Mouse (Mus musculus) liver, embryonic 11.5 days (tissue): ENCODE results near the gene Pacsin1. TPM values are rescaled to one million over a fixed set of nuclear protein-coding genes. Genes with fewer than 3 reads are reported as not detected.

ENCODE experiments used
- ATAC-seq: fragments of 200-750 bp; cut with Nextera tagmentation; replicated peaks from 2 replicates; pipeline ENCODE4 v1.8.0; 2017; ENCODE audit warnings: moderate number of reproducible peaks, mild to moderate bottlenecking, moderate TSS enrichment, moderate library complexity; ENCODE audit not compliant: low FRiP score
- DNase-seq: peaks from one replicate; pipeline ENCODE4 v3.0.0-alpha.2; 2017; ENCODE audit warnings: low spot score
- H3K27ac ChIP-seq: fragments of 300-500 bp; sonication (generic); 2 replicates; pipeline ENCODE4 v1.5.1; 2014; ENCODE audit warnings: mild to moderate bottlenecking, low read depth, low read length, control low read depth
- H3K27me3 ChIP-seq: fragments of 300-500 bp; sonication (generic); replicated peaks from 2 replicates; pipeline ENCODE4 v1.6.1; 2014; ENCODE audit warnings: low read length, mixed read lengths; ENCODE audit not compliant: control insufficient read depth, insufficient read depth
- H3K36me3 ChIP-seq: fragments of 300-500 bp; sonication (generic); 2 replicates; pipeline ENCODE4 v1.6.1; 2014; ENCODE audit warnings: mild to moderate bottlenecking, low read length, moderate library complexity, mixed read lengths; ENCODE audit not compliant: control insufficient read depth, insufficient read depth
- H3K4me1 ChIP-seq: fragments of 300-500 bp; sonication (generic); replicated peaks from 2 replicates; pipeline ENCODE4 v1.6.1; 2014; ENCODE audit warnings: low read length, mixed read lengths; ENCODE audit not compliant: control insufficient read depth, insufficient read depth
- H3K4me2 ChIP-seq: fragments of 300-500 bp; sonication (generic); 2 replicates; pipeline ENCODE4 v1.6.1; 2014; ENCODE audit warnings: mild to moderate bottlenecking, control low read depth, moderate library complexity
- H3K4me3 ChIP-seq: fragments of 300-500 bp; sonication (generic); 2 replicates; pipeline ENCODE4 v1.5.1; 2014; ENCODE audit warnings: low read depth, low read length, control low read depth
- H3K9ac ChIP-seq: fragments of 300-500 bp; sonication (generic); 2 replicates; pipeline ENCODE4 v1.6.1; 2014; ENCODE audit warnings: low read depth, low read length, control low read depth
- H3K9me3 ChIP-seq: fragments of 300-500 bp; sonication (generic); 2 replicates; pipeline ENCODE4 v1.6.1; 2016; ENCODE audit warnings: low read length, inconsistent platforms, mixed read lengths; ENCODE audit not compliant: control insufficient read depth
- WGBS: fragments of 180-500 bp; shearing (Covaris S2); extraction: QIAGEN DNeasy Blood & Tissue Kit; methylation state at CpG from one replicate; pipeline ENCODE4 v1.1.7; 2014; 5-methylcytosine and 5-hydroxymethylcytosine counted together
- polyA plus RNA-seq: library from polyadenylated mRNA; unstranded; fragments of >200 nt; fragmentation: Nextera tagmentation; extraction: Ambion mirVana; gene quantifications from 2 replicates; pipeline ENCODE4 v1.2.1, GENCODE M21; 2014

Gene Pacsin1
- polyA plus RNA-seq, 1 experiment from 2014 or later: 0.75 TPM

DNA sequence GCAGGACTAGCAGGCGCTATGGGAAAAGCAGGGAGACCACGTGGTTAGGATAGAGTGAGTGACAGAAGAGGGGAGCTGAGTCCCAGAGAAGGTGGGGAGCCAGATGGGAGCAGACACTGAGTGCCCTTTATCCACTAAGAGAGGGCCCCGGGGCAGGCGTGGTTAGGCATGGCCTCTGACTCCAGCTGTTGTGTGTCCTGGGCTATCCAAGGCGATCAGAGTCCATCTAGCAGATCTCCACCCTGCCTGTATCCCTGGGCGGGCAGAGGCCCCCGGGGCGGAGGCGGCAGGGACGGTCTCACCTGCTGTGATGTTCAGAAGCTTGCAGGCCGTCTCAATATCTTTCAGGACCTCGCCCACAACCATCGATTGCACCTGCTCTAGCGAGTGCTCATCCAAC, 64.4 kb downstream of the Pacsin1 start:
- ATAC-seq: no peak
- Histone ChIP-seq H3K4me3 (no peak overlapping the region), H3K27me3 (peaks cover 29% of the 10 kb centered on the region), H3K4me2 (no peak overlapping the region), H3K27ac (no peak overlapping the region), H3K4me1 (0 out of 2 replicates have a peak, but pooled peaks cover 3% of the 10 kb centered on the region), H3K9ac (no peak overlapping the region), H3K9me3 (no peaks in the 10 kb centered on the region), H3K36me3 (no peaks in the 10 kb centered on the region)
- WGBS: 59% methylated on average over 14 of the region's 14 CpGs
- no peak for DNase-seq

DNA sequence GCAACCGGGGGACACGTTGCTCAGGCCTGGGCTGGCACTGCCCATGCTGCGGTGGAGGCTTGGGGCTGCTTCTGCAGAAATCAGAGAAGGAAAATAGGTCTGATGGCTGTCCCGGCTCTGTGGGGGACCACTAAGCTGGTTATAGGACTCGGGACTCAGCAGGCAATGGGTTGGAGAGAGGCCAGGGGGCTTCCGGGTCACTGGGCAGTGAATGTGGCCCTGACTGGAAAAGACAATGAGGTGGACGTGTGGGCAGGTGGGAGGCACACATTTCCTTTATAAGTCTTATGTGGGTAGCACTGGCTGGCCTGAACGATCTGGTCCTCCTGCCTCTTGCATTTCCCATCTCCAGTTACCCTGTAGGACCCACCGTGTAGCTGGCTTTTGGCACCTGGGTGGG, 65.0 kb downstream of the Pacsin1 start:
- Histone ChIP-seq H3K27me3 (peaks cover 32% of the 10 kb centered on the region), H3K27ac (no peak overlapping the region), H3K4me2 (no peak overlapping the region), H3K9me3 (no peaks in the 10 kb centered on the region), H3K36me3 (no peaks in the 10 kb centered on the region), H3K4me1 (0 out of 2 replicates have a peak, but pooled peaks cover 3% of the 10 kb centered on the region), H3K4me3 (no peak overlapping the region), H3K9ac (no peak overlapping the region)
- 58% methylated on average over 9 of the region's 9 CpGs for WGBS
- no peak for DNase-seq
- ATAC-seq: no peak

DNA sequence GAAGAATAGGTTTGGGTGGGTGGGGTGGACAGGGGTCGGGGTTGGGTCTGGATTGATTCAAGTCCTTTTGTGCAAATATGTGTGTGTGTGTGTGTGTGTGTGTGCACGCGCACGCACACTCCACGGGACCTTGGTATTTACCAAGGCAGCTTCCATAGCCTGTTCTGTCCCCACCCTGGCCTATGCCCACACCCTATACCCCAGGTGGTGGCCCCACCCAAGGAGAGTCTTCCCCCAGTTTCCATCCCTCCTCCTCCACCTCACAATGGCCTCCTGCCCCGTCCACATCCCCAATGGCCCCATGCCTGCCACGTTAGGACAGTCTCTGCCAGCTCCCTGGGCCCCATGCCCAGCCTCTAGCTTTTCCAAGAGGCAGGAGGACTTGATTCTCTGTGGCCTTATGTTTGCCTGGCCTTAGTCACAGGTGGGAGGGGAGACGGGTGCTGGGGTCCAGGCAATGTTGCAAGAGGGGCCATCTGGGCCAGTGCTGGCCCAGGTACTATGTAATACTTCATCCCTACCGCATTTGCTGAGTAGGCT, 65.9 kb downstream of the Pacsin1 start:
- ATAC-seq (no peak), DNase-seq (no peak)
- 74% methylated on average over 9 of the region's 9 CpGs for WGBS
- H3K27ac ChIP-seq: no peak overlapping the region
- H3K4me2 ChIP-seq: no peak overlapping the region
- no peaks in the 10 kb centered on the region for H3K9me3 ChIP-seq
- H3K27me3 ChIP-seq: peaks cover 32% of the 10 kb centered on the region
- H3K36me3 ChIP-seq: no peaks in the 10 kb centered on the region
- no peak overlapping the region for H3K4me3 ChIP-seq
- peaks cover 7% of the 10 kb centered on the region for H3K4me1 ChIP-seq
- no peak overlapping the region for H3K9ac ChIP-seq

DNA sequence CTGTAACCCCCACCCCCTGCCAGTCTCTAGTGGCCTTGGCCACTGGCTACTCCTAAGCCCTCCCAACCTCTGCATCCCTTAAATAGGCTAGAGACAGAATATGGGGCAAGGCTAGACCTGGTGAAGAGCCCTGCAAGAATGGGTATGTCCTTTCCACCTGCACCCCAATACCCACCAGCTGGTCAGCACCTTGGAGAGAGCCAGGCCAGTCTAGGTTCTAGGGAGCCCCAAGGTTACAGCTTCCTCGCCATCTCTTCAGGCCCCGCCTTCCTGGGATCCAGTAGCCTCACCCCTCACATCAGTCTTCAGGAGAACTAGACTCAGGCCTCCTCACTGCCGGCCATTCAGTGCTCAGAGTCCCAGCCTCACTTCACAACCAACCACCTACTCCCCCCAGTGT, 69.0 kb downstream of the Pacsin1 start:
- H3K9me3 ChIP-seq: no peaks in the 10 kb centered on the region
- WGBS: 25% methylated on average over 3 of the region's 3 CpGs
- no peak overlapping the region for H3K9ac ChIP-seq
- no peak overlapping the region for H3K27ac ChIP-seq
- peaks cover 15% of the 10 kb centered on the region for H3K27me3 ChIP-seq
- no peak for DNase-seq
- H3K4me2 ChIP-seq: no peak overlapping the region
- H3K4me1 ChIP-seq: peaks cover 6% of the 10 kb centered on the region
- no peak overlapping the region for H3K4me3 ChIP-seq
- ATAC-seq: no peak; the same call in 1 of the 2 replicates
- no peaks in the 10 kb centered on the region for H3K36me3 ChIP-seq

DNA sequence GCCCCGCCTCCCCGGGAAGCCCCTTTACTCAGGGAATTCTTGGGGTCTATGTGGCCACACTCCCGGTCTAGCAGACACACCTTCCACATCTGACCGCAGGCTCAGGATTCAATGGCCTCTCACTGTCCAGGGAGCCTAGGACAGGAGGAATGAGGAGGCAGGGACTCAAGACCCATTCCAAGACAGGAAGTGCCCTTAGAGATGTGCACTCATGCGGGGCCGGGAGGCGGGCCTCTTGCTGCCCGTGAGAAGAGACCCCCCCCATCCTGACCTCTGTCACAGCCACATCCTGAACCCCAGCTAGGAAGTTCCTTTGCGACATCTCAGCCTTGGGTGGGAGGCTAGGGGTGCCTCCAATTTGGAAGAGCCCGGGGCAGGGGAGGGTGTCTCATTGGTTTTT, 69.7 kb downstream of the Pacsin1 start:
- WGBS: 36% methylated on average over 10 of the region's 10 CpGs
- Histone ChIP-seq H3K4me2 (no peak overlapping the region), H3K9me3 (no peaks in the 10 kb centered on the region), H3K4me3 (no peak overlapping the region), H3K9ac (no peak overlapping the region), H3K36me3 (no peaks in the 10 kb centered on the region), H3K4me1 (peaks cover 6% of the 10 kb centered on the region), H3K27me3 (peaks cover 8% of the 10 kb centered on the region), H3K27ac (no peak overlapping the region)
- DNase-seq: no peak
- no peak for ATAC-seq

DNA sequence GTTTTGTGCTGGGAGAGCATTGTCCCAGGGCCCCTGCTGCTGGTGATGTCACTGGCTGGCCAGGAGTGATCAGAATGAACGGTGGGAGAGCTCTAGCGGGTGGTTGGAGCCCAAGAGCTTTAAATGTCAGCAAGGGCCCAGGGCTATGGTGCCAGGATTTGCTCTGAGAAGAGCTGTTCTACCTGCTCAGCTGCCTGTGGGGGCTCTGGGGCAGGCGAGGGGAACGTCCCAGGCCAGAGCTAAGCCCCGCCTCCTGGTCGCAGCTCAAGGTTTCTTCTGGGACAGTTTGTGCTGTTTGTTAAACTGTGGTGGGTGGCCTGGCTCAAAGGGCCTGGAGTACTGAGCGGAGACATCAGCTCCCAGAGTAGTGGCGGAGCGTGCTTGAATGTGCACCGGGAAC, 70.1 kb downstream of the Pacsin1 start:
- Histone ChIP-seq H3K9me3 (no peaks in the 10 kb centered on the region), H3K4me2 (no peak overlapping the region), H3K27me3 (peaks cover 8% of the 10 kb centered on the region), H3K36me3 (no peaks in the 10 kb centered on the region), H3K4me1 (peaks cover 6% of the 10 kb centered on the region), H3K9ac (no peak overlapping the region), H3K4me3 (no peak overlapping the region), H3K27ac (no peak overlapping the region)
- 23% methylated on average over 10 of the region's 10 CpGs for WGBS
- DNase-seq (no peak), ATAC-seq (no peak)

DNA sequence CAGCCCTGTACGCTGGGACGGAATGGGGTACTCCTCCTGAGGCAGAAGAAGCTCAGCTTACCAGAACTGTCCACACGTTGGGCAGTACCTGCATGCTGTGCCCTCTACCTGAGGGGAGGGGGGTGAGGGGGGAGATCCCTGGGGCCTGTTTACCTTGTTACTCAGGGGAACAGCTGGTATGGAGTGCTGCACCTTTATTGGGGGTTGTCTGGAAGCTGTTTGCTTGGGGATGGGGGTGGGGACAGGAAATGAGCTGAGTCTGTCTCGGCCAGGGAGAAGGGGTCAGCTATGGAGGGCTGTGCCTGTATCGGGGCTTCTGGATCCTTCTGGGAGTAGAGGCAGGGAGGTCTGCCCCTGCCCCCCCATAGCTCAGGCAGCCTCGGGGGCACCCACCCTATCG, 71.2 kb downstream of the Pacsin1 start:
- Histone ChIP-seq H3K27ac (no peak overlapping the region), H3K9me3 (no peaks in the 10 kb centered on the region), H3K4me3 (no peak overlapping the region), H3K9ac (no peak overlapping the region), H3K36me3 (no peaks in the 10 kb centered on the region), H3K27me3 (peaks cover 6% of the 10 kb centered on the region), H3K4me2 (no peak overlapping the region), H3K4me1 (peaks cover 6% of the 10 kb centered on the region)
- DNase-seq: no peak
- WGBS: 34% methylated on average over 7 of the region's 7 CpGs
- ATAC-seq: no peak

DNA sequence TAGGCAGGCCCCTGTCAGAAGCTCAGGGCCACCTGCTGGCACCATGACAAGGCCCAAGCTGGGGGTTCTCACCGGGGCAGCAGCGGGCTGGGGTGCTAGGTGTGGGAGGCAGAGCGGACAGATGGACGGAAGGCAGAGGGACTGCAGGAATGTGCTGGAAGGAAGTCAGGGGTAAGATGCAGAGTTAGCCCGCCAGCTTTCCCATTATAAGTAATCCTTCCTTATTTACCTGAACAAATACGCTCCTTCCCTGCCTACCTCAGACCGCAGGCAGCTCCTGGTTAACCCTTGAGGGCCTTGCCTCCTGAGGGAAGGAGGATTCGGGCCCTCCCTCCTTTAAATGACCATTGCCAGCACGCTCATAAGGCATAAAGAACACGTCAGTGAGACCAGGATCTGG, 73.5 kb downstream of the Pacsin1 start, which contains the start of gene Spdef:
Spdef (minus strand) TSS at position 186 of the 400 bp plus-strand sequence.
- no peak for DNase-seq
- WGBS: 73% methylated on average over 10 of the region's 10 CpGs
- H3K27ac ChIP-seq: no peak within 1 kb of the TSS

DNA sequence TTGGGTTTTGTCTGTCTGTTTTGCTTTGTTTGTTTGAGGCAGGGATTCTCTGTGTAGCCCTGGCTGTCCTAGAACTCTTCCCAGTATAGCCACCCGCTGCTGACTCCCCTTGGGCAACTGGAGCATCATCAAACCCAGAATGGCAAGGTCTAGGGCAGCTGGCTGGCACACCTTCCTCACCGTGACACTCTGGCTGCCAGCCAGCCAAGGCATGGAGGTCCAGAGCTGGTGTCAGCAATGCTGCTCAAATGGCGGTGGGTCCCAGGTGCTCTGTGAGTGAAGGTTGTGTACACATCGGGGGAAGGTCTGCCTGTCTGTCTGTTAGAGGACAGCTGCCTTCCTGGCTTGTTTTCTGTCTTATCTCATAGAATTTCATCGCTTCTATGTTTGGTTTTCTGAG, 76.8 kb downstream of the Pacsin1 start:
- Histone ChIP-seq H3K9me3 (no peaks in the 10 kb centered on the region), H3K4me2 (no peak overlapping the region), H3K27ac (no peak overlapping the region), H3K9ac (no peak overlapping the region), H3K36me3 (no peaks in the 10 kb centered on the region), H3K27me3 (no peaks in the 10 kb centered on the region), H3K4me3 (no peak overlapping the region), H3K4me1 (peaks cover 17% of the 10 kb centered on the region)
- ATAC-seq (no peak), DNase-seq (no peak)
- 68% methylated on average over 5 of the region's 5 CpGs for WGBS

More for the DNA sequence above, 73.5 kb downstream of the Pacsin1 start, which contains the start of gene Spdef:
- Histone ChIP-seq H3K4me2 (no peak within 1 kb of the TSS), H3K27me3 (peaks cover 4% of the 10 kb centered on the region), H3K9ac (no peak within 1 kb of the TSS), H3K4me1 (peaks cover 8% of the 10 kb centered on the region), H3K36me3 (no peaks in the 10 kb centered on the region), H3K9me3 (no peaks in the 10 kb centered on the region), H3K4me3 (no peak within 1 kb of the TSS)
- ATAC-seq: no peak
